Mouse (Mus musculus): ENCODE results near the gene Egfl6.

GRCm38 (mm10) chrX:166504421-166504820, 81.1 kb downstream of the Egfl6 start:
- TF ChIP-seq CTCF (IDR thresholded peaks at IDR 0.05; ENCODE audit: low read depth, low read length), result no peak
- TF ChIP-seq POLR2A (IDR thresholded peaks at IDR 0.05; ENCODE audit: extremely low read depth, insufficient read depth, low read length), result no peak

Measured in liver, adult 2 months (tissue).